25 mouse cellular contexts compared by ENCODE assay signal in genomic region chr8:124909936-124910335, GRCm38 (mm10). TPM values are rescaled to one million over a fixed set of nuclear protein-coding genes. Genes with fewer than 3 reads are reported as not detected.
DNase-seq lines count a peak whose midpoint lies in the region; ATAC-seq and TF ChIP-seq lines count a peak whose summit lies in the region.
"Had no signal": no experiment of that assay in that cellular context is flagged by ENCODE, and none has a peak within 500 bp of the region (broad histone marks: within the 10 kb centered on the region; RNA-seq: fewer than 3 reads in every experiment).

No protein-coding gene starts in this region.

- ATAC-seq in heart, embryonic 11.5 days (replicated peaks; ENCODE audit: insufficient number of reproducible peaks, low FRiP score, low TSS enrichment) = no peak
- ATAC-seq in heart, embryonic 13.5 days (ENCODE audit: extremely low read depth, insufficient number of reproducible peaks, low FRiP score, low TSS enrichment) = no peak
- peak; percentile 89 for ATAC-seq in heart, postnatal 0 days (ENCODE audit: insufficient read depth, low read depth)
- ATAC-seq: forebrain, embryonic 13.5 days; inflammation-experienced regulatory T-cells, adult 6 months; midbrain, embryonic 13.5 days had no signal

- peak; percentile 47 for DNase-seq in cerebellum, adult 11-12 months
- no peak for DNase-seq in cerebellum, postnatal 10 days
- peak; percentile 78 to 82 for DNase-seq in heart, adult 18-20 months
- DNase-seq in heart, postnatal 0 days (ENCODE audit: low spot score) = peak; percentile 79
- DNase-seq in B cell, adult 2 months = no peak
- DNase-seq: embryo, embryonic 11 days; gastrocnemius, postnatal 10 days; kidney, adult 2 months; kidney, postnatal 10 days; lung, embryonic 14.5 days; lung, postnatal 36 days; thymus, adult 18-20 months; thymus, postnatal 36 days had no signal

- no peaks in the 10 kb centered on the region for H3K27me3 ChIP-seq in heart, embryonic 11.5 days (ENCODE audit: control insufficient read depth, insufficient read depth, low read length)
- H3K27me3 ChIP-seq in heart, embryonic 13.5 days (replicated peaks) = no peaks in the 10 kb centered on the region
- H3K27me3 ChIP-seq in heart, postnatal 0 days (ENCODE audit: control insufficient read depth, insufficient read depth, low read length) = no peaks in the 10 kb centered on the region
- H3K27me3 ChIP-seq: embryonic facial prominence, embryonic 13.5 days; forebrain, embryonic 13.5 days; limb, embryonic 15.5 days; megakaryocyte, embryonic 14.5 days; midbrain, embryonic 13.5 days had no signal

- no peak overlapping the region for H3K27ac ChIP-seq in heart, embryonic 11.5 days (ENCODE audit: low read depth, low read length)
- H3K27ac ChIP-seq in heart, embryonic 13.5 days (replicated peaks) = peak overlapping the region; percentile 52; the same call in 1 of the 2 replicates
- peak overlapping the region; percentile 80 for H3K27ac ChIP-seq in heart, postnatal 0 days (ENCODE audit: low read depth)
- H3K27ac ChIP-seq: embryonic facial prominence, embryonic 13.5 days; forebrain, embryonic 13.5 days; hindbrain, embryonic 14.5 days; left cerebral cortex, adult 2 months; limb, embryonic 15.5 days; liver, embryonic 14.5 days; midbrain, embryonic 13.5 days had no signal

- no peak for TF ChIP-seq CTCF in heart, postnatal 0 days (IDR thresholded peaks at IDR 0.05; ENCODE audit: low read depth)

- H3K9ac ChIP-seq in heart, embryonic 11.5 days (ENCODE audit: low read depth, low read length) = no peak overlapping the region
- no peak overlapping the region for H3K9ac ChIP-seq in heart, embryonic 13.5 days
- H3K9ac ChIP-seq in heart, postnatal 0 days (replicated peaks; ENCODE audit: low read depth, low read length) = no peak overlapping the region
- H3K9ac ChIP-seq: embryonic facial prominence, embryonic 13.5 days; forebrain, embryonic 13.5 days; hindbrain, embryonic 14.5 days; limb, embryonic 15.5 days; liver, embryonic 14.5 days; lung, embryonic 14.5 days; midbrain, embryonic 13.5 days had no signal

- TF ChIP-seq EP300 in heart, postnatal 0 days (IDR thresholded peaks at IDR 0.05; ENCODE audit: low read depth) = no peak

- H3K4me1 ChIP-seq in heart, embryonic 11.5 days (ENCODE audit: control insufficient read depth, insufficient read depth, low read length) = 0 out of 2 replicates have a peak, but pooled peaks cover 3% of the 10 kb centered on the region
- H3K4me1 ChIP-seq in heart, embryonic 13.5 days = peaks cover 21% of the 10 kb centered on the region
- peaks cover 12% of the 10 kb centered on the region; the same call in 1 of the 2 replicates for H3K4me1 ChIP-seq in heart, postnatal 0 days (ENCODE audit: control insufficient read depth, insufficient read depth)

- no peak overlapping the region for H3K4me2 ChIP-seq in heart, embryonic 11.5 days
- no peak overlapping the region for H3K4me2 ChIP-seq in heart, embryonic 13.5 days
- H3K4me2 ChIP-seq in heart, postnatal 0 days (ENCODE audit: low read depth, low read length) = no peak overlapping the region
- H3K4me2 ChIP-seq: embryonic facial prominence, embryonic 13.5 days; forebrain, embryonic 13.5 days; hindbrain, embryonic 14.5 days; limb, embryonic 15.5 days; lung, embryonic 14.5 days; midbrain, embryonic 13.5 days had no signal

- no peak overlapping the region for H3K4me3 ChIP-seq in heart, embryonic 11.5 days (ENCODE audit: low read depth, low read length)
- H3K4me3 ChIP-seq in heart, embryonic 13.5 days = no peak overlapping the region
- H3K4me3 ChIP-seq in heart, postnatal 0 days (ENCODE audit: low read depth, low read length) = no peak overlapping the region
- H3K4me3 ChIP-seq: embryonic facial prominence, embryonic 13.5 days; erythroblast, embryonic 14.5 days; forebrain, embryonic 13.5 days; left cerebral cortex, adult 2 months; limb, embryonic 15.5 days; megakaryocyte, embryonic 14.5 days; midbrain, embryonic 13.5 days had no signal

- no peaks in the 10 kb centered on the region; the same call in 1 of the 2 replicates for H3K9me3 ChIP-seq in heart, embryonic 11.5 days (replicated peaks; ENCODE audit: control insufficient read depth, low read length)
- peaks cover 6% of the 10 kb centered on the region; the same call in 1 of the 2 replicates for H3K9me3 ChIP-seq in heart, embryonic 13.5 days
- H3K9me3 ChIP-seq in heart, postnatal 0 days (replicated peaks; ENCODE audit: control insufficient read depth, low read length) = no peaks in the 10 kb centered on the region
- H3K9me3 ChIP-seq: embryonic facial prominence, embryonic 13.5 days; forebrain, embryonic 13.5 days; limb, embryonic 15.5 days; midbrain, embryonic 13.5 days had no signal

- H3K36me3 ChIP-seq in heart, embryonic 11.5 days (ENCODE audit: control insufficient read depth, insufficient read depth, low read length) = peaks cover 23% of the 10 kb centered on the region
- H3K36me3 ChIP-seq in heart, embryonic 13.5 days = peaks cover 99% of the 10 kb centered on the region
- peaks cover 73% of the 10 kb centered on the region for H3K36me3 ChIP-seq in heart, postnatal 0 days (replicated peaks; ENCODE audit: control insufficient read depth, insufficient read depth, low read length)

- 83% methylated on average over 16 of the region's 16 CpGs for WGBS in heart, embryonic 11.5 days (ENCODE audit: insufficient replicate concordance)
- 65% methylated on average over 16 of the region's 16 CpGs for WGBS in heart, embryonic 13.5 days
- WGBS in heart, postnatal 0 days = 25% methylated on average over 16 of the region's 16 CpGs

RNA-seq across cellular contexts. Expression of gene Sprtn, which starts 12.2 kb away (rescaled TPM):
- total RNA-seq in heart, adult 18-20 months (2021) = 10 to 100 TPM; 10.5 to 12.9 TPM
- 7.1 and 8.6 TPM in 2 replicates for polyA plus RNA-seq in heart, embryonic 11.5 days (2014; fragmentation: Nextera tagmentation; extraction: Ambion mirVana)
- 6.8 and 7.1 TPM in 2 replicates for polyA plus RNA-seq in heart, embryonic 13.5 days (2015; fragmentation: Nextera tagmentation; extraction: Ambion mirVana)
- total RNA-seq in heart, postnatal 0 days (2014; rRNA removed; ENCODE audit: low replicate concordance) = 9.6 and 14.5 TPM in 2 replicates
- 5.1 and 6.7 TPM in 2 replicates for polyA plus RNA-seq in heart, postnatal 0 days (2015; fragmentation: Nextera tagmentation; extraction: Ambion mirVana)

RNA-seq across cellular contexts. Expression of gene Exoc8, which starts 12.4 kb away (rescaled TPM):
- total RNA-seq in heart, adult 18-20 months (2021) = 10 to 100 TPM; 18.4 to 18.7 TPM
- polyA plus RNA-seq in heart, embryonic 11.5 days (2014; fragmentation: Nextera tagmentation; extraction: Ambion mirVana) = 5.4 and 5.9 TPM in 2 replicates
- polyA plus RNA-seq in heart, embryonic 13.5 days (2015; fragmentation: Nextera tagmentation; extraction: Ambion mirVana) = 5.9 and 6.2 TPM in 2 replicates
- total RNA-seq in heart, postnatal 0 days (2014; rRNA removed; ENCODE audit: low replicate concordance) = 9.0 and 16.9 TPM in 2 replicates
- polyA plus RNA-seq in heart, postnatal 0 days (2015; fragmentation: Nextera tagmentation; extraction: Ambion mirVana) = 5.0 and 5.3 TPM in 2 replicates

RNA-seq across cellular contexts. Expression of gene Egln1, which starts 39.2 kb away (rescaled TPM):
- 100 to 1,000 TPM; 310 to 331 TPM for total RNA-seq in heart, adult 18-20 months (2021)
- polyA plus RNA-seq in heart, embryonic 11.5 days (2014; fragmentation: Nextera tagmentation; extraction: Ambion mirVana) = 18.5 and 23.2 TPM in 2 replicates
- 13.5 and 15.0 TPM in 2 replicates for polyA plus RNA-seq in heart, embryonic 13.5 days (2015; fragmentation: Nextera tagmentation; extraction: Ambion mirVana)
- 60.9 and 79.6 TPM in 2 replicates for total RNA-seq in heart, postnatal 0 days (2014; rRNA removed; ENCODE audit: low replicate concordance)
- 16.5 and 17.7 TPM in 2 replicates for polyA plus RNA-seq in heart, postnatal 0 days (2015; fragmentation: Nextera tagmentation; extraction: Ambion mirVana)

RNA-seq across cellular contexts. Expression of gene 2810004N23Rik, which starts 47.0 kb away (rescaled TPM):
- total RNA-seq in heart, adult 18-20 months (2021) = 10 to 100 TPM; 44.3 to 48.5 TPM
- 47.9 and 49.7 TPM in 2 replicates for polyA plus RNA-seq in heart, embryonic 11.5 days (2014; fragmentation: Nextera tagmentation; extraction: Ambion mirVana)
- 47.8 and 52.9 TPM in 2 replicates for polyA plus RNA-seq in heart, embryonic 13.5 days (2015; fragmentation: Nextera tagmentation; extraction: Ambion mirVana)
- 45.9 and 49.9 TPM in 2 replicates for total RNA-seq in heart, postnatal 0 days (2014; rRNA removed; ENCODE audit: low replicate concordance)
- 49.6 and 50.2 TPM in 2 replicates for polyA plus RNA-seq in heart, postnatal 0 days (2015; fragmentation: Nextera tagmentation; extraction: Ambion mirVana)

RNA-seq across cellular contexts. Expression of gene Gnpat, which starts 47.1 kb away (rescaled TPM):
- 100 to 1,000 TPM; 177 to 188 TPM for total RNA-seq in heart, adult 18-20 months (2021)
- polyA plus RNA-seq in heart, embryonic 11.5 days (2014; fragmentation: Nextera tagmentation; extraction: Ambion mirVana) = 95.4 and 113 TPM in 2 replicates
- 94.8 and 101 TPM in 2 replicates for polyA plus RNA-seq in heart, embryonic 13.5 days (2015; fragmentation: Nextera tagmentation; extraction: Ambion mirVana)
- 77.2 and 117 TPM in 2 replicates for total RNA-seq in heart, postnatal 0 days (2014; rRNA removed; ENCODE audit: low replicate concordance)
- 114 and 115 TPM in 2 replicates for polyA plus RNA-seq in heart, postnatal 0 days (2015; fragmentation: Nextera tagmentation; extraction: Ambion mirVana)

Comparison
In these comparisons a context has a peak if more than half of its experiments do, and no peak if none do; other contexts are left out.
1. DNase-seq: peak in cerebellum, adult 11-12 months (single experiment), heart, adult 18-20 months (2 of 2) and heart, postnatal 0 days (single experiment); none in cerebellum, postnatal 10 days (0 of 2) and B cell, adult 2 months (0 of 2).